Mouse (Mus musculus) large intestine, adult 2 months (tissue): ENCODE results near the gene Crygc. TPM values are rescaled to one million over a fixed set of nuclear protein-coding genes. Genes with fewer than 3 reads are reported as not detected.
"Not testable (repeated sequence)": the region's sequence is repeated elsewhere in the genome, so short reads cannot be mapped to it uniquely, and the experiment has no call there.

Experiments
- DNase-seq: peaks from one replicate; pipeline ENCODE4 v3.0.0-alpha.2; 2012; ENCODE audit warnings: low read depth, low spot score
- WGBS: fragments of 180-500 bp; shearing (Covaris S2); methylation state at CpG from one replicate; pipeline ENCODE4 v1.1.7; 2018; 5-methylcytosine and 5-hydroxymethylcytosine counted together
- polyA plus RNA-seq: library from polyadenylated mRNA; depleted of rRNA; stranded (reverse); fragments of >200 nt; gene quantifications from 2 replicates; pipeline ENCODE4 v1.2.3, GENCODE M21; 2012; rRNA removed

The Crygc gene
- polyA plus RNA-seq, 1 experiment = not detected

GRCm38 (mm10) chr1:65064201-65064600 is 9.3 kb downstream of the Crygc start:
- no peak for DNase-seq
- 86% methylated on average over 15 of the region's 15 CpGs for WGBS

- DNase-seq = no peak
- 88% methylated on average over 8 of the region's 8 CpGs for WGBS
Measured at GRCm38 (mm10) chr1:65063352-65063751, 10.1 kb downstream of the Crygc start, which contains the start of gene Crygd. TSS of gene Crygd (minus strand) at chr1:65063452.

GRCm38 (mm10) chr1:65052140-65052539 is 21.3 kb downstream of the Crygc start:
- WGBS = 46% methylated on average over 2 of the region's 2 CpGs
- DNase-seq = no peak

GRCm38 (mm10) chr1:65051696-65052095 is 21.8 kb downstream of the Crygc start:
- whole genome bisulfite sequencing = 68% methylated on average over 7 of the region's 7 CpGs
- DNase-seq = no peak

GRCm38 (mm10) chr1:65050952-65051351 is 22.5 kb downstream of the Crygc start, which contains the start of gene Cryge:
TSS of gene Cryge (minus strand) at chr1:65051149.
- DNase-seq = not testable (repeated sequence)
- WGBS = 78% methylated on average over 10 of the region's 12 CpGs

GRCm38 (mm10) chr1:65048781-65049180 is 24.7 kb downstream of the Crygc start:
- no peak for DNase-seq
- WGBS = 66% methylated on average over 12 of the region's 12 CpGs

GRCm38 (mm10) chr1:65046401-65047109 is 26.9 kb downstream of the Crygc start:
- WGBS = 33% methylated on average over 8 of the region's 8 CpGs
- DNase-seq = peak; percentile 10

GRCm38 (mm10) chr1:65043433-65043832 is 30.1 kb downstream of the Crygc start:
- DNase-seq = no peak
- whole genome bisulfite sequencing = 80% methylated on average over 2 of the region's 2 CpGs

GRCm38 (mm10) chr1:65041837-65042236 is 31.7 kb downstream of the Crygc start:
- WGBS = 92% methylated on average over 3 of the region's 3 CpGs
- no peak for DNase-seq

GRCm38 (mm10) chr1:65040806-65041205 is 32.7 kb downstream of the Crygc start:
- 57% methylated on average over 6 of the region's 6 CpGs for WGBS
- DNase-seq = no peak

- 66% methylated on average over 3 of the region's 3 CpGs for WGBS
- no peak for DNase-seq
Measured at GRCm38 (mm10) chr1:65039679-65040078, 33.8 kb downstream of the Crygc start.

- WGBS = 50% methylated on average over 2 of the region's 2 CpGs
- DNase-seq = no peak
Measured at GRCm38 (mm10) chr1:65037542-65037941, 35.9 kb downstream of the Crygc start.

GRCm38 (mm10) chr1:65035513-65035912 is 38.0 kb downstream of the Crygc start:
- WGBS = 17% methylated on average over 3 of the region's 3 CpGs
- DNase-seq = no peak

- DNase-seq = no peak
Measured at GRCm38 (mm10) chr1:65032641-65033040, 40.8 kb downstream of the Crygc start, which contains the start of gene Akr1cl. TSS of gene Akr1cl (minus strand) at chr1:65032759.

GRCm38 (mm10) chr1:65028206-65028605 is 45.3 kb downstream of the Crygc start:
- WGBS = 71% methylated on average over 9 of the region's 9 CpGs
- DNase-seq = no peak

Other genes starting within 250 kb of the Crygc start
- 2.7 and 4.1 TPM in 2 replicates for gene Plekhm3, start 116.9 kb downstream of the Crygc start, polyA plus RNA-seq
- gene Akr1cl, start 40.9 kb downstream of the Crygc start, polyA plus RNA-seq = 0.15 and 0.21 TPM in 2 replicates
- not detected in 2 replicates for gene Cryge, start 22.5 kb downstream of the Crygc start, polyA plus RNA-seq
- gene Crygd, start 10.2 kb downstream of the Crygc start, polyA plus RNA-seq = not detected in 2 replicates
- not detected in 2 replicates for gene Crygb, start 8.6 kb upstream of the Crygc start, polyA plus RNA-seq
- not detected in 2 replicates for gene Cryga, start 29.7 kb upstream of the Crygc start, polyA plus RNA-seq
- not detected in 2 replicates for gene Gm28845, start 45.9 kb upstream of the Crygc start, polyA plus RNA-seq
- 0.05 and 0.11 TPM in 2 replicates for gene D630023F18Rik, start 49.5 kb upstream of the Crygc start, polyA plus RNA-seq
- gene Idh1, start 112.8 kb upstream of the Crygc start, polyA plus RNA-seq = 59.6 and 72.2 TPM in 2 replicates
- 2.4 and 6.1 TPM in 2 replicates for gene Pikfyve, start 113.0 kb upstream of the Crygc start, polyA plus RNA-seq
- gene Pth2r, start 208.4 kb upstream of the Crygc start, polyA plus RNA-seq = not detected in 2 replicates